Mouse (Mus musculus) T-cell, adult 2 months (primary cell): Measurements from ENCODE around the gene Gm20671.
A peak's percentile ranks its signal among the peaks of the same experiment; 100 is the strongest.
"Not testable (repeated sequence)": the region's sequence is repeated elsewhere in the genome, so short reads cannot be mapped to it uniquely, and the experiment has no call there.

Experiments used
- DNase-seq: peaks from one replicate; pipeline ENCODE4 v3.0.0; 2022; ENCODE audit warnings: low spot score

The Gm20671 gene

DNA sequence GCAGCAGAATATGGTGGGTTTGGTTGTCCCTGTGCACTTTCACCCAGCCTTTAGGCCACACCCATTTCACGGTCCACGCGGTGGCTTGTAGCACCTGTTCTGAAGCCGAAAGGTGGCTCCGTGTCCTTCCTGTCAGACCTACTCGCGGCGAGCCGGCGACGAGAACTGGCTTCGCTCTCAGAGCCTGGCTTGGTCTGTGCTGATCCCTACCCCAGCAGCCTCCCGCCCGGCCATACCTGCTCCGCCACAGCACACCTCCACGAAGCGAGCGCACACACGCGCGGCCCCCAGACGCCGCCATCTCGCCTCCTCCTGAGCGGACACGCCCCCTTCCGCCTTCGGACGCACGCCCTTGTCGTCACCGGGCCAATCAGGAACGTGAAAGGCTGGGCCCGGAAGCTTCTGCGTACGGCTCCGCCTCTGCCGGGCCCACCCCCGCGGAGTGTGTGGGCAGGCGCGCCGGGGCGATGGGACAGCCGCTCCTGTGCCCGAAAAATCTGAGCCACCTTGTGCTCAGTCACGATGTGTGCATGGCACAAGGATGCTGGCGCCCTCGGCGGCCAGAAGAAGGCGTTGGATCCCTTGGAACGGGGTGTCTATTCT lies 41.5 kb downstream of the Gm20671 start, which contains the start of gene Pisd:
Gene Pisd, minus strand, starts transcription at position 334 of the 603 bp plus-strand sequence.
- peak; percentile 95 for DNase-seq

DNA sequence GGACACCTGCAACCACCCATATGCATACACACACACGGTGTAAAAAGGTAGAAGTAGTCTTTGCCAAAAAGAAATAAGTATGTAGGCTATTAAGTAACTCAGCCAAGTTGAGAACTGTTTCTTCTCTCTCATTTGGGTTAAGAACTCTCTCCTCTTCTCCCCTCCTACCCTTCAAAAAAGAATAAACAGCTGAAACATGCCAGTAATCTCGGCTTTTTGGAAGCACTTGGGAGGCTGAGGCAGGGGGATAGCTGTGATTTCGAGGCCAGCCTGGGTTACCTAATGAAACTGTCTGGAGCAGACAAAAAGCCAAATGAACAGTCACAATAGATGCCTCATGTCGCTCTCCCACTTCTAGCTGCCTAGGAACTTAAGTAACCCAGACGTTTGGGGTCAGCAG lies 42.2 kb downstream of the Gm20671 start:
- DNase-seq = no peak

DNA sequence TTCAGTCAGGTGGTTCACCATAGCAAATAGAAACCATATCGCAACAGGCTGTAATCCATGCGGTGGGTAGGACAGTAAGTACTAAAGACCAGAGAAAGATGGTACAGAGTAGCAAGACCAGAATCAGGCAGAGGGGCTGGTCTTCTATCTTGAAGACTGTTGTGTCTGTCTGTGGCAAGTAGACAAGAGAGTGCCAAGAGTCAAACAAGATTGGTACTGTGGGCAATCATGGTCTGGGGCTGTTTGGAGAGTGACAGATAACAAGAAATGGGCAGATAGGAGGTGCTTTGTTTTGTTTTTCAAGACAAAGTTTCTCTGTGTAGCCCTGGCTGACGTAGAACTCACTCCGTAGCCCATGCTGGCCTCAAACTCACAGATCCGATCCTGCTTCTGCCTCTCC lies 45.3 kb downstream of the Gm20671 start:
- no peak for DNase-seq

DNA sequence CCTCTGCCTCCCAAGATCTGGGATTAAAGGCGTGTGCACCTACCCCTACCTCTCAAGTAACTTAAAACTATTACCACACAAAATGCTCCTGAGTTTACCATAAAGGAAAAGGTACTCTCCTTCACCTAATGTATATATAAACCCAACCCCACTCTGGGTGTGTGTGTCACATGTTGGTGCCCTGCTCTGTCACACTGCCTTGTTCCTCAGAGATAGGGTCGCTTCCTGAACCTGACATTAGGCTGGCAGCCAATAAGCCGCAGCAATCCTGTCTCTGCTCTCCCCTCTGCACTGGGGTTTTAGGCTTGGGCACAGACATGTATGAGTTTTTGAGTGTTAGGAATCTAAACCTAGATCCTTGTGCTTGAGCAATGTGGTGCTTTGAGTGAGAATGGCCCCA lies 48.7 kb downstream of the Gm20671 start:
- DNase-seq = no peak

DNA sequence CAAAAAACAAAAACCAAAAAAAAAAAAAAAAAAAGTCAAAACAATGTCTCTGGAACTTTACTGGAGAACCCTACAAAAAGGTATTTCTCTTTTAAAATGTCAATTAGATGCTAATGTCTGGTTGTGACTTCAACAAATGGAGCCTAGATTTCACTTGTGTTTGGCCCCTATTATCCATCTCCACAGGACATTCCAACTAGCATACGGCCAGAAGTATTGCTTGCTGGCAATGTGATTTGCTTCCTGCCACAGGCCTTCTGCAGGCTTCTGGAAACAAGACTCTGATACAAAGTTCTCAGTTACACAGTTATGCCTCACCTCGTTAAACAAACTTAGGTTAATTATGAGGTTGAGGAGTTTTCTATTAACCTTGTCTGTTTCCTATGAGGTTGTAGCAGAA lies 54.5 kb downstream of the Gm20671 start:
- DNase-seq = no peak

DNA sequence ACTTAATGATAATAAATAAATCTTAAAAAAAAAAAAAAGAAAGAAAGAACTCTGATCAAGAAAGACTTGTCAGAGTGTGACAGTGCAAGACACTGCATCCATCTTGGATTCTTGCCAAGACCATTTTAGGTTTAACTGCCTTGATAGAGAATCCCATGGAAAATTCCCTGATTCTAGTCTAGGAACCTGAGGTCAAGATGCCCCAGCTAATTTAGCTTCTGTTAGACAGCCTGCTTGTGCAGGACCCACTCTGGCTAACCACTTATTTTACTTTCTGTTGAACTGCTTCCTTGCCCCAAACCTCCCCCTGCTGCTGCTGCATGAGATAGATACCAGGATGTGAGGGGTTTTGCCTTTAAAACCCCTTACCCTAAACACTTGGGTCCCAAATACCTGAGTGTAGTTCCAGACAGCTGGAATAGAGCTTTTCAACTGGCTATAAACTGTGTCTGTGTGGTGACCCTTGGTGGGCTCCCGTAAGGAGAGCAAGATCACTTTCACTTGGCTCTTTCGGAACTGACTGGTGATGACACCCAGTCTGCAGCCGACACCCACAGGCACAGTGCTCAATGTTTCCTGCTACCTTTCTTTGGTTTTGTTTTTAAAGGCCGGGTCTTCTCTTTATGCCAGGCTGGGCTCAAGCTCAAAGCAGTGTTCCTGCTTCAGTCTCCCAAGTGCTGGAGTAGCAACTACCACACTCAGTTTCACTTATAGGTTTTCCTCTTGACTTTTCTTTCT lies 59.1 kb downstream of the Gm20671 start:
- peak; percentile 17 for DNase-seq

DNA sequence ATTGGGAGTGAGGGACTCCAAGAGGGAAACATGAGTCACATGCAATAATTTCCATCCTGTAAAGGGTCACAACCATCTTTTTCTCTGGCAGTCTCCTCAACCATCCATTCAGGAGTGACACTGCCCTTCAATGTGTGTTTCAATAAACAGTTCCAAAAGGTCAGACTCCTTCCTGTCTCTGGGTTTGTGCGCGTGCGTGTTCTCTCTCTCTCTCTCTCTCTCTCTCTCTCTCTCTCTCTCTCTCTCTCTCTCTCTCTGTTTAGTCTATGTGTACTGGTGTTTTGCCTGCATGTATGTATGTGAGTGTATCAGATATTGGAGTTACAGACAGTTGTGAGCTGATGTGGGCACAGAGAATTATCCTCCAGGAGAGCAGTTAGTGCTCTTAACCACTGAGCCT lies 59.9 kb downstream of the Gm20671 start:
- peak; percentile 12 for DNase-seq

DNA sequence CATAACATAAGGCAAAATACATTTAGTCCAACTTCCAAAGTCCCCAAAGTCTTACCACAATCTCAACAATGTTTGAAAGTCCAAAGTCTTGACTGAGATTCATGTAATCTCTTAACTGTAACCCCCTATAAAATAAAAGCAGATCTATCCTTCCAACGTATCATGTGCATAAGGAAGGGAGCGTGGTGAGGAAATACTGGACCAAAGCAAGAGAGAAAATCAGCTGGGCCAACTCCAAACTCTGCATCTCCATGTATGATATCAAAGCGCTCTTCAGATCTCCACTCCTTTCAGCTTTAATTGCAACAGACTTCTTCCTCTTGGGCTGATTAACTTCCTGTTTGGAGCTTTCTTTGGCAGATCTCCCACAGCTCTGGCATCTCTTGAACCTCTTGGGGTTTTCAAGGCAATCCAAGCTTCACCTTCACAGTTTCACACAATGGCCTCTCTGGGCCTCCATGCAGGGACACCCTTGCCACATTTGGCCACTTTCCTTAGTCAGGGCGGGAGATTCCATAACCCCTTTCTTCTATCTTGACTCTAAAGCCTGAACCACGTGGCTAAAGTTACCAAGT lies 65.3 kb downstream of the Gm20671 start:
- no peak for DNase-seq

DNA sequence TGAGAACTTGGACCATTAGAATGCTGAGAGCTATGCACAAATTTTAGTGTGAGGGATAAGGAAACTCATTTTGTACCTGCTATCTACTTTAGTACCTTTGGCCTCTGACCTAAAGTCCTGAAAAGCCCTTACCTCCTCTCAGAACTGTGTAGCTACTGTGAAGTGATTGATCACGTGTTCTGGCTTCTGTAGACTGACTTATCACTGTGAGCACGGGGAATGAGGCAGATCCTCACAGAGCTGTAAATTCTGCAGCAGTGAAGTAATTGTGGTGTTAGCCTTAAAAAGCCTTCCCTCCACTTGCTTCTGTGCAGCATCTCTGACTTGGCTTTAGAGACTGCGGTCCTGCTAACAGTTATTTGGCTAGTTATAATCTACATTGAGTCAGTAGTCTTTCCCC lies 66.1 kb downstream of the Gm20671 start:
- DNase-seq = no peak

DNA sequence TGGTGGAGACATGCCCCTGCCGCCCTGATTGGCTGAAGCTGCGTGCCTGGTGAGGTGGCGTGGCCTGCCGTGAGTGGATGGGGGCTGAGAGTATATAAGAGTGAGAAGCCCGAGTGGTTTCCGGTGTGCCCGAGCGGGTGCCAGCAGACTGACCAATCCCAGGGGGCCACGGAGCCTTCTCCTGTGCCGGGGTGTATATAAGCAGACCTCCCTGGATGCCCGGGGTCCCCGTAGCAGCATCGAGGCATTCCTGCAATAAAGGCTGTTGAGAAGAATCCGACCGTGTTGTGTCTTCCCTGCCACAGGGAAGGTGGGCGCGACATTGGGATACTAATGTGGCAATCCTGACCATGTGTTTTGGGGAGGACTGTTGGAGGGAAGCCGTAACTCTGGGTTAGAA lies 66.6 kb downstream of the Gm20671 start:
- DNase-seq = not testable (repeated sequence)

DNA sequence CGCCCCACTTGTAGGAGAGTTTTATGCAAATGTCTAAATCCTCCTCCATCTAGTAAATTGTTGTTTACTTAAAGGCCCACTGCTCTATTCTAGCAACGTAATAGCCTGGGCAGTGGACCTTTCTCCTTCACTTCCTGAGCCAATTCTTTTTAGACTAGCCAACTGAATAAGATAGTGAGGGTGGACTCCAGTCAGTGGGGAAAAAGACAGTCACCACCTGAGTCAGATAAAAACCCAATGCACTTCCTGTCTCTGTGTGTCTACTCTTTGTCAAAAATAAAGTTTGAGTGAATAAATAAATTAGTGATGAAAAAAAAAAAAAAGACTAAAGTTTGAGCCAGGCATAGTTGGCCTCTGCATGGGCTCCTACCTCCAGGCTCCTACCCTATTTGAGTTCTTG lies 67.2 kb downstream of the Gm20671 start:
- no peak for DNase-seq

DNA sequence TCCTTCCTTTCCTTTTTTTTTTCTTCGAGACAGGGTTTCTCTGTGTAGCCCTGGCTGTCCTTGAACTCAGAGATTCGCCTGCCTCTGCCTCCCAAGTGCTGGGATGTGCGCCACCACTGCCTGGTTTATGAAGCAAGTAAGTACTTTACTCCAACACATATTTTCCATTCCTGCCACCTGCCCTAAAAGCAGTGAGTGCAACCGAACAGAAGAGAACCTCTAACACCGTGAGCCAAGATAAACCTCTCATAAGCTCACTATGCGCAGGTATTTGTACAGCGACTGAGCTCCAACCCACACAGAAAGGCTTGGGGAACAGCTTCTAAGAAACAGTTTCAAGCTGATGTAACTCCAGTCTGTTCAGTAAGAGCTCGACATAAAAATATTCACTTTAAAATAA lies 70.8 kb downstream of the Gm20671 start:
- no peak for DNase-seq

DNA sequence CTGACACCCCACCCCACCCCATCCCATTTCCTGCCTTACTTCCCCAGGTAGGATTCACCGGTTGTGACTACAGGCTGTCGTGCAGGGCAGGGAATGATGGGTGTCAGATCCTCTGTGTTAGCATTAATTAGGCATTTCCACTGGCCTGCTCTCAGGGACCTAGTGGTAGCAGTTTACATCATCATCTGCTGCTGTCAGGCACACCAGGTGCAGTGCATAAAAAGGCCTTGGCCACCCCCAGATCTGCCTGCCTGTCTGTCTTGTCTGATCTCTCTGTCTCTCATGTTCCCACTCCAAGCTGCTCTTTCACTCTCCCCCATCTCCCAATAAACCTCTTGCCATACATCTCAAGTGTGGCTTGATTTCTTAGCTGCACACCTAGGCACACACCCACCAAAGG lies 75.2 kb downstream of the Gm20671 start:
- DNase-seq = no peak

DNA sequence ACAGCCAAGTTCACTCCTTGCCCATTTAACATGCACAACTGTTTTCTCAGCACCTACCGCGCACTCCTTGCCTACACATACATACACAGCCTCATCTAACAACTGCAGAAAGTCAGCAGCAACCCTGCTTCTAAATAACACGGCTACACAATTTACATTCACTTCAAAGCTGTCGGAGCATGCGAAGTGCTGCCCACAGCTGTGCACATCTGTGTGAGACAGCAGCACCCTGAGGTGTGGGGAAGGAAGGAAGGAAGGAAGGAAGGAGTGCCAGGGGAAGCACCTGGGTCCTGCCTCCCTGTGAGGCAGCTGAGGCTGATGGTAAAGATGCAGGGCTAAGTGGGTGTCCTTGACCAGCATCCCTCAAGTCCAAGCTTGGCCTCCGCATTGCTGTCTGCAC lies 78.0 kb downstream of the Gm20671 start:
- DNase-seq = no peak

DNA sequence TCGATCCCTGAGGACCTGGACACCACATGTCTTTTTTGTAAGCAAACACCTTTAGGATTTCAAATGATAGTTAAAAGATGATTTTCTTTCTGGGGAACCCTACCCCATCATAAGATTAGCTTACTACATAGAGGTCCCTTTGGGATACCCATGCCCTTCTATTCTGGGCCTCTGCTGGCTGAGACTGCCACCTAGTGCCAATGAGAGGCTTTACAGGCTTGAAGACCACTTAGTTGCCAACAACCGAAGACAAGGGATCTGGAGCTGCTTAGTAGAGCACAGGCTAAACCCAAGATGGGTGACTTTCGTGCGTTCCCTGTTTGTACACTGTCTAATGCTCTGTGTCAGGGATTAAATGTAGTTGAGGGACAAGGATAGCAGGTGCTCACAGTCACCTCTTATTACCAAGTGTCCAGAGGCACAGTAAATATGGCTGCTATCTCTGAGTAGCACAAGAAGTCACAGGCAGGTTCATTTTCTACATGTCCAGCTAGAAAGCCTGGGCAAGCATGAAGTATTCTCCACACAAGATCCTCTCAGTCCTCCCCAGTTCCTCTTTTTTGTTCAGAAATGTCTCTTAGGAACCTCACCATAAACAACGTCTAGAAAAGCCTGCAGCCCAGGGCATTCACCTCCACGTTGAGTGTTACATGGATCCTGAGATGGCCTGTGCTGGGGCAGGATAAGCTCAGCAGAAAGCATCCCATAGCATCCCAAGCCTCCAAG lies 79.1 kb downstream of the Gm20671 start:
- DNase-seq = peak; percentile 44

DNA sequence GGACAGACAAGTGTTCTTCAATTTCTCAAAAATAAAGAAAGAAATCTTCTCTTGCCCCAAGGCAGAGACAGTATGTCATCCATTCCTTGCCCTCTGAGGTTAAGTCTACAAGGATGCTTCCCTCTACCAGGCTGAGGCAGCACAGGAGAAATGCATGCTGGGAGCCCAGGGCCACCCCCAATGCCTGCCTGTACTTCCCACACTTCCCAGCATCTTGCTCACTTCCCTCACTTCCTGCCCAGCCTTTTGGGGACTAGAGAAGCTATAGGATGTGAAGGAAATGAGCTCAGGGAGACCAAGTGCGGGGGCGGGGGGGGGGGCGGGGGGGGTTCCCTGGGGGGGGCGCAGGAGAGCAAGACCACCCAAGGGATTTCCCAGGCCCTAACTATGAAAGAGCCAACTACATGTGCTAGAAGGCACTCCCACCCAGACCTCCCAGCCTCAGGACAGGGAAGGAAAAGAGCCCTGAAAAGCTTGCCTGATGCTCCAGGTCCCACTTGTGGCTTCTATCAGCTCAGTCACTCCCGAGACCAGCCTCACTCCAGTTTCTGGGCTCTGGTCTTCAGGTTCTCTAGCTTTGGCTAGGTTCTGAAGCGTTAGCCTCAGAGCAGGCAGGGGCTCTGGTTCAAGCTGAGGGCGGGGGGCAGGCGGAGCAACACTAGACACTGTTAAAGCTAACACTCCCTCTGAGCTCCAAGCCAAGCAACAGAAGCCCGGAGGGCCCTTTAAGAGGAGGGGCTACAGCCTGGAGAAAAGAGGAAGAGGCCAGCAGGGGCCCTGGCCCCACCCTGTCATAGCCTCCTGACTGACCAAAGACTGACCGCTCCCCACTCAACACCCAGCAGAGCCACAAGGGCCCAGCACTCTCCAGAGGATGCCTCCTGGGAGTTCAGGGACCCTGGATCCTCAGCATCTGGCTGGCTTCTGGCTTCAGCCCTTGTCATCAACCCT lies 80.9 kb downstream of the Gm20671 start:
- DNase-seq = no peak

DNA sequence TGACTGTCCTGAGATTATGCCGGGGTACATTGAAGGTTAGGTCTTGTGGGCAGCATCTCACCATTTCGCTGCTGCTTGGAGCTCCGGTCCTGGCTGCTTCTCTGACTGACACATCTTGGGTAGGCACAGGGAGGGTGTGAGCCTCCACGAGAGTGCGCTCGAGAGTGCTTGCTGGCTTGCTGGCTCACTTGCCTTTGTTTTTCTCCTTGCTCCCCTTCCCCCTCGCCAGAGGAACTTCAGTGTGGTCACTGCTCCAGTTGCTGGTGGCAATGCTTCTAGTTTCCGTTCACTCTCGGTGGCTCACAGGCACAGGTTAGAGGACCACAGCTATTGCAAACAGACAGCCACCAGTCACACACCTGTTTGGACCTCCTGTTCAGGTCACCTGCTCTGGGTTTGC lies 84.8 kb downstream of the Gm20671 start:
- DNase-seq = no peak

DNA sequence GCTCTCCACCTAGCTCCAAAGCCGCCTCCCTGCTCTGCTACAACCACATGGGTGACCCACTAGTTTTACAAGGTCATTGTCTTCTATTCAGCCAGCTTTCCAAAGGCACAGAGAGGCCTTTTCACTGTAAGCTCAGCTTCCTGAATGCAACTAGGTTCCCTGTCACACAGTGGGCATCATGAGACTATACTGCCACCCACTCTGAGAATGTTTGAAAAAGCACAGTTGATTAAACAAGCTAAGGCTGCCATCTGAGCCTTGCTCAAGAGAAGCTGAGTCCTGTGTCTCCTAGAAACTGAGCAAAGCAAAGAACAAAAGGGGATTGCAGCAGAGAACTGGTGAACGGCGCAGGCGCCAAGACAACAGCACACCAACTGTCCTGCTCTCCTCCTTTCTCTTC lies 85.5 kb downstream of the Gm20671 start:
- DNase-seq = not testable (repeated sequence)

DNA sequence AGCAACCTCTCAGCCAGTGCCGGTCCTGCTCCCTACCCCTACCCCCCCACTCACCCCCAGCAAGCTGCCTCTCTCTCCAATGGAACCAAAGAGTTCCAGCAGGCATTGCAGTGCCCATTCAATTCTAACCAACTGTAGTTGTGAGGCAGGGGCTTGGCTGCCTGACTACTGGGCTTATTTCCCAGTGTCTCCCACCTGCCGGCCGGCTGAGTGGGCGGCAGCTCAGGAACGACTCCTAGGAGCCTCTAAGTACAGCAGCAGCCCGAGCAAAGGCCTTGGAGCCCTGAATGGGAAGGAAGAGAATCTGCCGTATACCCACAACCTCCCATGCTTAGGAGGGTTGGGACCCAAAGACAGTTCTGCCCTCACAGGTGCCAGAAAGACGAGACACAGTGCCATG lies 86.1 kb downstream of the Gm20671 start:
- DNase-seq = not testable (repeated sequence)

DNA sequence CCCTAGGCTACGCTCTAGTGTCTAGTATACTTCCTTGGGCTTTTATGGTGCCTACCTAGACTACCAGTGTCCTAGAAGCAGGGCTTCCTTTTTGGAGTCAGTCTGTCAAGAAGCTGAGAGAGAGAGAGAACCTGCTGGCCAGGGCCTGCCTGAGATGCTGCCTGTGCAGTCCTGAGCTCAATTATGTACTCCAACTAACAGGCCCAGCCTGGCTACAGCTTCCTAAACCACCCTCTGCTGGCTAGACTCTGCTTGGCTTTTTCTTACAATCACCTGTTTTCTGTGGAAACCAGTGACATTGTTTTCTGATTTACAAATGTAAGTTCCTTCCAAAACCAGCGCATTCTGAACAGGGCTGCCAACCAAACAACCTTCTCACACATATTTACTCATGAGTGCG lies 86.8 kb downstream of the Gm20671 start:
- DNase-seq = no peak

DNA sequence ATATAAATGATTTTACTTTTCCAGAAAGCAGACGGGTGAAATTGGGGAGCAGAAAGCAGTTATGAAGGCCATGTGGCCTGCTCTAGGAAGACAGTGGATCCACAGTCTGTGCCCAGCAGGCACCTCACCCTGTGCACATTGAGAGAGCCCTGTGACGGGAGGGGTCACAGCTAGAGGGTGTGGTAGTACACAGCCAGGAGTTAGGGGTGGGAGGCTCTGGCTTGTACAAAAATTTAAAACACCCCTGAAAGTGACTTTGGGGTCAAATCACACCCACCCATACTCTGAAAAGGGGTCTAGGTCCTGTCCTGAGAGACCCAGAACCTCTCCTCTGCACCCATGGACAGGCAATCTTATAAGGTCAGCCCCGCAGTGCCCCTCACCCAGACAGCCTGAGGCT lies 90.1 kb downstream of the Gm20671 start:
- not testable (repeated sequence) for DNase-seq

DNA sequence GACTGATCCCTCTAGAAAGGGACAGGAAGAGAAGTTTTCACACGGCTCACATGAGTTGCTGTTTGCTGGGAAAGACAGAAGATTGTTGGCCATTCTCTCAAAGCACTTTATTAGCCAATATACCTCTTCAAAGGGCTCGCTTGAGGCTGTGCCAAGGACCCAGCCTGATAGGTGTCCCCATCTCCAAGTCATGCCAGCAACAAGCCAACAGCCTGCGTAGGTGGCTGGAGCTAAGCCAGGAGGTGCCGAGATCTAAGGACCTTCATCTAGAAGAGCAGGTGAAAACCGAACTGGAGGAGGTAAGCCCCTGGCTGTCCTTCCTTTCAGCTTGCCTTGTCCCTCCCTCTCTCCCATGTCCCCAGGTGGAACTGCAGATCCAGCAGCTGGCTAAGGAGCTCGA lies 91.1 kb downstream of the Gm20671 start:
- no peak for DNase-seq
